Mouse (Mus musculus) urinary bladder, adult 18-20 months (tissue): ENCODE data around the gene Rgs5.

Experiments
- DNase-seq, 2 experiments: peaks; one replicate each; pipeline ENCODE4 v3.0.0; 2022; ENCODE audit warnings: low spot score in 2 of 2, mixed read lengths in 2 of 2

Gene Rgs5

DNA sequence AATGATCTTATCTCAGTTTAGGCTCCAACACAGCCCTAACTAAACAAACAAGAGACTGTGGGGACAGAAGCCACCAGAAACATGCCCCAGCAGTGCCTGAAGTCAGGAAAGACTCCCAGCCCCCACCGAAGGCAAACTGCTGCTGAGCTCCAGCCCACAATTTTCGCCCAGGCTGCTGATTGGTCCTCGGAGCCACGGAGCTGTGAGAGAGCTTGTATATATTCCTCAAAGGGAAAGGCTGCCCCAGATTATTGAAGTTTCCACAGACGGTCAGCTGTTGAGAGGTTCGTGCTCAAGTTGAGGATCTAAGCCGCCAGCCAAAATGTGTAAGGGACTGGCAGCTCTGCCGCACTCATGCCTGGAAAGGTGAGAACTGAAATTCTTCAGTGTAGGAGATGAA, at the start of gene Rgs5:
TSS of gene Rgs5 (plus strand) at position 246 of the 400 bp plus-strand sequence.
- peak; percentile 39 to 46 for DNase-seq

DNA sequence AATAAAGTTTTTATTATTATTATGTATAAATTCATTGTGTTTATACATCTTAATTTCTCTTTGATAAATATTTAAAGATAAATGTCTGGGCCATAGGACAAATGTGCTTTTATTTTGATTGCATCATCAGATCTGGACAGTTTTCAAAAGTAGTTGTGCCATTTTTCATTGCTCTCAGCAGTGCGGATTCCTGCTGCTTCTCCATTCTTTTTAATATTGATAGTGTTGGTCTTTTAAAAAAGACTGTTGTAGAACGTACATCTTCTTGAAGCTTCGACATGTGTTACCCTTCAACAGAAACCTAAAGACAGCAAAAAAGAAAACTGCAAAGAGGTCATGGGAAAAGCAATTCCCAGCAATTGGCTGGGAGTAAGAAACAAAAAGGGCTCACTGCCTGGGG, 49.1 kb upstream of the Rgs5 start:
- no peak for DNase-seq

DNA sequence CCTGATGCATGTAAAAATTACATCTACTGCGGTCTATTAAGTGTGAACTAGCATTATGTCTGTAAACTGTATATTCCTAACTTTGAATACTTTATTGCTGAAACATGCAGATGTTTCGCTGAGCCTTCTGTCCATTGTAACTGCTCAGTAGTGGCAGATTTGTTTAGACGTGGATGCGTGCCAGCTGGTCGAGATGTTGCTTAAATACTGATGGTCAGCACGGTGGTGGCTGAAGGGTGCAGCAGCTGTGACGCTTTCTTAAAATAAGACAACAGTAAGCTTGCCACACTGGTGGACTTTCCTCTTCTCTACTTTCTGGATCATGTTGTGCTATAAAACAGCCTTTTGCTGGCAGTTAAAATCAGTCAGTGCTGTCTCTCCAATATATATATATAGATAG, 25.6 kb upstream of the Rgs5 start:
- no peak for DNase-seq

DNA sequence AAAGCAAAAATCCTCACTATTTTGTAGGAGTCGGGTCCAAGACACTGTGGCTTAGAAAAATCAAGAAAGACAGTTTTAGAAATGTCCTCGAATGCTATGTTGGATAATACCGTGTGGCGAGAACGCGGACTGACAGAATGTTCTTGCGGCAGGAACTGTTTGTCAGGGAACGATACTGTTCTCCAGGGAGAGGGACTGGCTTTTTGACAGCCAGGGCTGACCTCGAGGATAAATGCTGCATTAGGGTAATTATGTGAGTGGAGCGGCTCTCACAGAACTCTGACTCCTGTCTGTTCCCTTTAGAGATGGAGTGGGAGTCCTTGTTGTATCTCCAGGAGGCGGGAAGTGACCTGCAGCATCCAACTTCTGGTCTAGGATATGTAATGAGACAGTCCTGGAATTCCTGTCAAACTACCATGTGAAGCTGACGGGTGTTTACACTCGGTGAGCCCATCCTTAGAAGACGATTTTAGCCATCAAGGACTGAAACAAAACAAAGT, 18.0 kb upstream of the Rgs5 start:
- DNase-seq = no peak

DNA sequence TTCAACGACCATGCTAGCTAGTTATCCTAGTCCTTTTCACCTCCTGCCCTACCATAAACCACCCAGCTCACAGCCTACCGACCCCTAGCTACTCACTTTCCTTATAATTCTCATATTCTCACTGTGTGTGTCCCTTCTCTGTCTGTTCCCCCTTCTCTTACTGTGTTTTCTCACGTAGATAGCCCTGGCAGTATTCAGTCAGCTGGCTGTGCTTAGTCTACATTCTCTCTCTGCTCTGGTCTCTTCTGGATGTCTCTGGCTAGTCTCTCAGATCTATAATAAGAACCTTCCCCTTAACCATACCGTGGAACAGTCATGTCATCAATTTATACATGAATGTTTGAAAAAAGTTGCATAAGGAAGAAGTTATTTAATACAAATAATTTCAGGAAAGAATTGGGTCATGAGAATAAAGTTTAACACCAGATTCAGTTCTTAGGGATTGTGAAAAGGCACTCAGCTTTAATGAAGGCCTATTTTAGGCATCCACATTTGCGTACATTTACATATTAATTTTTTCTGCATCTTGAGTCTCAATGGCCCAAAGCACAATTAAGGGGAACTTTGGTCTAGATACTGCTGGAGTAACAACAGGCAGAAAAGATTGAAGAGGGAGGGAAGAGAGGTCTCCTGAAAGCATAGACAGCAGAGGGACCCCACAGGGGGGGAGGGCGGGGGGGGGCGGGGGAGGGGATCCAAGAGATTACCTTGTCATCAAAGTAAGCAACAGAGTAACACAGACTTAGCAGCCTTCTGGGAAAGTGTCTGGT, 10.2 kb upstream of the Rgs5 start:
- no peak for DNase-seq

DNA sequence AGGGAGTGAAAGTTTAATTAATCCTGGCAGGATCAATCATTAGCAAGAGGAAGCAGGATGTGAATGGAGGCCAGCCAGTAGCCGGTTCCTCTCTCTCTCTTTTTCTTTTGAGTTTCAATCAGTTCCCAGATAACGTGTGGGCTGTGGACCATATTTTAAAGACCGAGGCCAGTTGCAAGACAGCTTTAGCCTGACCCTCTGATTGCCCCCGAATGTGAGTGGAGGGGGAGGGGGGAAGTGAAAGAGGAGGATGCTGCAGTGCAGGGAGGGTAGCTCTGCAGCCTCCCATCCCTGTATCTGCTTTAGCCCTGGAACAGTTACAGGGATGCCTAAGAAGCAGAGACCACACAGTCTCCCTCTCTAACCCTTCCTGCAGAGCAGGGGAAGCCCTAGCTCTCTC, 4.2 kb downstream of the Rgs5 start:
- DNase-seq = no peak

DNA sequence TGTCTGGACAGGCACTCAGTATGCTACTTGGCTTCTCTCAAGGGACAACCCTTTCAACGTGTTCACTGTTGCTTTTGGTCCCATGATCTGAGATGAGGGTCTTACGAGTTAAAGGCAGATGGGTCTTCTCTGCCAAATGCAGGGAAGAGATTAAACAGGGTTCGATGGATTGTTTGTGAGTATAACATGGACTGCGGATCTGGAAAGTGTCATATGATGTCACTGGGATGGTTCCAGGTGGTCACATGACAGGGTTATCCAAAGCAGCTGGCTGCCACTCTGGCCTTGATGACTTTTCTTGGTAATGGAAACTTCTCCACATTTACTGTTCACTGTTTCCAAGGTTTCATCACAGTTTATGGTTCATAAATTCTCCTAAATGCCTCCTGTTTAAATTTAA, 12.0 kb downstream of the Rgs5 start:
- no peak for DNase-seq

DNA sequence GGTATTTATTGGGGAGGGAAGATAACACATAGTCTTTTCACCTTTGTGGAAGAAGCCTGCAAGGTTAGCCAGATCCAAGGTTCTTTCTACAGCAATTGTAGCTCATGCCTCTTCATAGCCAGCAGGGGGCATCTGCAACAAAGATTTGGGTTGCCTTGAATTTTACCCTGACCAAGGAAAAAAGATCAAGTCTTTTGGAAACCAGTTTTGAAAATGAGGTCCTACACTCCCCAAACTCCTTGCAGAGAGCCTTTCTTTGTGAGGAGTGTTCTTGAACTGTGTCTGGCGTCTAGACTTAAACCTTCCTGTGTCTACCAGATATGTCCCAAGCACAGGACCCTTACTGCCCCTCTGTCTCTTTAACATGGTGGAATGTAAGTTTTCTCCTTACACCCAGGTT, 15.4 kb downstream of the Rgs5 start:
- DNase-seq = no peak

DNA sequence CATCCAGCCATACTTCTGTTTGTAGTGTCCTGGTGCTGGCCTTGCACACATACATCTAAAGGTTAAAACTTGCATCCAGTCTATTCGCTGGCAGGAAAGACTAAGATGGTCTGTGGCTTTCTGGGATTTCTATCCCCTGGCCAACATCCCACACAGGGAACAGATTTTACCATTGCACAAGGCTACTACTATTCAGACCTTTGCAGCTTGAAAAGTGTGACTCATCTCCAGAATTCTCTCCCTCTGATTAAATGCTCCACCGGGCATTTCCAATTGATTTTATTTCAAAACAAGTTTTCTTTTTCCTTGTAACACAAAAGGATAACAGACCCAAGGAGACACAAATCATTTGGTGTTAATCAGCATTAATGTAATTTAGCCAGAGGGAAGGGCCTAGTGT, 16.5 kb downstream of the Rgs5 start:
- no peak for DNase-seq

DNA sequence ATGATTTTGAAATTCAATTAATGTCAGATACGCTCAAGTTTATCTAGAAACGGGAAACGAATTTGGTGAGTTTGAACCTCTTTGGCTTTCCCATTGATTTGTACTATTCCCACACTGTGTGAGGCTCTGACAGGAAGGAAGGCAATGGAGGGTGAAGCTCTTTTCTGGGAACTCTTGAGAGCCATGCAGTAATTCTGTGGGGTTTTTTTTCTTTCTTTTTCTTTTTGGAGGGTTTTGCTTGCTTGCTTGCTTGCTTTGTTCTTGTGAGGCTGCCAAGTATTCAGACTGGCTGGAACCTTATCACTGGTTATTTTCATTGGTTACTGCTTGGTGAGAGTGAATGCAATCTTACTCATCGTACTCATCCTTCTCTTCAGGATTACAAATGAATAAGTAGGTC, 17.0 kb downstream of the Rgs5 start:
- DNase-seq = no peak

DNA sequence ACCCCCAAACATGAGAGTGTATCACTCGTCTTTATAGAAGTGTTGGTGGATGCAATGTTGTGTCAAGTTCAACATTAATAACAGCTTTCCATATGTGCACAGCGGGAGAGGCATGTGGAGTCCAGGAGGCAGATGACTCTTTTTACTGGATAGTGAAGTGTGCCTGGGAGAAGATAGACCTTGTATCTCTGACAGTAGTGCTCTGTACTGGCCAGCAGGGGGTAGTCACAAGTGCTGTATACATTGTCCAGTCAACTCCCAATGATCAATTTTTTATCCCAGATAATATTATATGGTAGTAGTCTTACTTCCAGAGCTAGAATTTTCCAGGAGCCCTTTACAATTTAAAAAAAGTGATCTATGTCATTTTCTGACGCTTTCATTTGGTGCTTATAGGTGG, 18.8 kb downstream of the Rgs5 start:
- DNase-seq = no peak

DNA sequence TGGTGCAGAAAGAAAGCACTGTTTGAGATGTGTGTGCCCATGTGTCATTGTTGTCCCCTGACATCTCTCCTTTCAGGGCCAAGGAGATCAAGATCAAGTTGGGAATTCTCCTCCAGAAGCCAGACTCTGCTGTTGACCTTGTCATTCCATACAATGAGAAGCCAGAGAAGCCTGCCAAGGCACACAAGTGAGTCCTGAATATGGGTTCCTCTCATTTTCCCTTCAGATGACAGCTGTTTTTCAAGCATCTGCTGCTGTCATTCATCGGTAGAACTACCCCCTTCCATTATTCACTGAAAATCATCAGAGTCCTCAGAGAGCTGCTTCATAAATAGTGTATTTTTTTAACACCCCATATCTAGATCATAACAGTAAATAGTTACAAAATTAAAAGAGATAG, 21.4 kb downstream of the Rgs5 start:
- DNase-seq = no peak

DNA sequence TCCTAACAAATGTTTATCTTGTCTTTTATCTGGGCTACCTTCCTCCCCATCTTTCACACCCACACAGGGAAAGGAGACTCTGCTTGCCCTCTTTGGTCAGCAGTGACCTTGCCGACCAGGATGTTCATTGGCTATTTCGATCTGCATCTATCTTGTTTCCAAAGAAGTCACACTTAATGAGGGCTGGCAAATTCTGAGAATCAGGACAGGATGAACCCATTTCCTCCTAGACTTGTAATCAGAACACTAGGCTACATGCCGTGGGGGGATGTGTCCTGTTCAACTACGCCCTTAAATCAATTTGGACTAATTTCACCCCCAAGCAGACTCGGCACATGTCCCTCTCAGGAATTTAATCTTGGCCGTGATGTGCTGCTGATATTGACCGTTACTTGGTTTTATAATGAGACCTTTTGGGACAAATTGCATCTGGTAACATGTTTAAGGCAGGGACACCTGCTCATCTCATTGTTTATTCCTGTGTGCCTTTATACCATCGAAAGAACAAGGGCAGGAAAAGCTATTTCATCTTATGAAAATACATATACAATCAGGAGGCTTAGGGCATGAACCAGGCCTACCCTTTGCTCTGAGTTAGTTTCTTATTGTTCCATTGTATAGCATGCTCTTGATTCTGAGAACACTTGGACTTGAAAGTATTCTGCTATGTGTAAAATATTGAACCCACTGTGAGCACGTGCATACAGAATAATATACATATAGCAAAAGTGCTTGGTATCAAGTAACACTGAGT, 25.3 kb downstream of the Rgs5 start:
- no peak for DNase-seq

DNA sequence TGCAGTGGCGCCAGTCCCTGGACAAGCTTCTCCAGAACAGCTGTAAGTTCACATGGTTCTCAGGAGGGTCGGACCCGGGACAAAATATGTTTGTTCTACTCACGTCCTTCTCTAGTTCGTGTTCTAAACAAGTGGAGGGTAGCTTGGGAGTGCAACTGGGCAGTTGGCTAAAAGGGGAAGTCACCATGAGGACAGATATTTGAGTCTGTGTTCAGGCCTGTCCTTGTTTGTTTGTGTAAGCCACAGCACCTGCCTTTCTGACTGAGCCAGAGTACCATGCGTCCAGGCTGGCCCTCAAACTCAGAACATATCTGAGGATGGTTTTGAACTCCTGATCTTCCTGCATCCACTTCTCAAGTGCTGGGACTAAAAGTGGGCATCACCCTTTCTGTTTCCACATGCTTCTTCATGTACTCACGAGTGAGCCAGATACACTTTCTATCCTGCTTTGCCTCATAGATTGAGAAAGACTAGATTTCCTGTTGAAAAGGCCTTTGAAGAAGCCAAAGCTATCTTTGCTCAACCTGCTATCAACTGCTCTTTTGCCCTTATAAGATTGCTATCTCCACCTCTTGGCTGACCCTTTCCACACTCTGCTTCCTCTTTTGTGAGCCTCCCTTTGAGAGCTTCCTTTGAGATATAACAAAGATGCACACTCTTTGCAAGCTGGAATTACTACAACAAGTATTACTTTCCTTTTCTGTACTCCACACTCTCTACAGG, 27.6 kb downstream of the Rgs5 start:
- no peak for DNase-seq

DNA sequence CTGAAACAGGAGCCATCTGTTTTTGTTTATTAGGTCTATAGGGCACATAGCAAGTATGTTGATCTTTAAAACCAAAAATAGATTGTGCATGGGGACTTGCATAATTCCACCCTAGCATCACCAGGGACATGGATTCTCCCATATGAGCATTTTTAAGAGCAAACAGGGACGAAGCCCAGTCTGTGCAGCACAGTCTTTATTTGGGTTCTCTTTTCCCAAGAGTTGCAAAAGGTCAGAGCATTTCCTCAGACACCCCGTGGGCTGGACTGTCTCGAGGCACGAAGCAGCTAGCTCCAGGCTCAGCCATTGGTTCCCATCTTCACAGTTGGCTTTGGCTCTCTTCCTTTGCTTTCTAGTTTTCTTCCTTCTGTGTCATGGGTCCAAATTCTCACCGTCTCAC, 30.0 kb downstream of the Rgs5 start:
- no peak for DNase-seq

DNA sequence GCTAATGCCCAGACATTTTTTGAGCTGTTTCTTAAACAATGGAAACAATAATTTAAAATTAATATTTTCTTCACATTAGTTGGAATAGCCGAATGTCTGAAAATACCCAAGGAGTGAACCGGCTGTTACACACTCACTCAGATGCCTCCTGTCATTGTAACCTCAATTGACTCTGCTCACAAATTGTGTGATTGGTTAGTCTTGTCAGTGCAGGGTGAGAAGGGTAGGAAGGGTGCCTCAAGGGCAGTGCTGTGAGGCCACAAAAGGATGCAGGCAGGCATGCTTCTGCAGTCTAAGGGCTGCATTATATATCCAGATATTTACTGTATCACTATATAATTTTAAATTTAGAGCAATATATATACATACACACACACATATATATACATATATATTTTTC, 37.7 kb downstream of the Rgs5 start:
- no peak for DNase-seq

DNA sequence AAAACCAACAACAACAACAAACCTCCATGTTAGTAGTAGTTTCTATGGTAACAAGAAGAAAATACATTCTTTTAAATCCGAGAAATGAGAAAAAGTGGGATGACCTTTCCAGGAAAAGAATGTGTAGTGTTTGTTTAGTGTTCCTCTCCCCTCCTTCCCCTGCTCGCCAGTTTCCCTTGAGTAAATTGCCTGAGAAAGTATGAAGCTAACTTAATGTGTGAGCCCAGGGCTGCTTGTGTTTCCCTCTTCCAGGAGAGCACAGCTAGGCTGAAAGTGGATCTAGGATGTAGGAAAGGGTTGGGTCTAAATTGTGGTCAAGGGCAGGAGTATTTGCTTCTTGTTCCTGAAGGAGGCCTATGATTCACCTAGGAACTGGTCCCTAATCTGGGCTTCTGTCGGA, 38.2 kb downstream of the Rgs5 start:
- DNase-seq = no peak

DNA sequence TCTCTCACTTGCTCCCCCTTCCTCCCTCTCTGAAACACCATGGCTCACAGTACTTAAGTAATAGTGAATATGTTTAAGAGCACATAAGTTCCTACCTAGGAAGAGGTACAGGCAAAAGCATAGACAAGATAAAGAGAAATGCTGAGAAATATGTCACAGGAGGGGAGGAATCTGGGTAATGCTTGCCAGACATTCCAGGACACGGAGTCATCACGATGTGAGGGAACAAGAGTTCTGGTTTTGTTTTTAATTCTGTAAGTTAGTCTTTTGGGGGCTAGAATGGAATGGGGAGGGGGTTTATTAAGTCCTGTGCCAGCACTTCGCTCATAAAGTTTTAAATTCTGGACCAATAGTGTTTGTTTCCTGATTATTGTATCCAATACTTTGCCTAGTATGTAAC, 40.1 kb downstream of the Rgs5 start:
- DNase-seq = no peak

DNA sequence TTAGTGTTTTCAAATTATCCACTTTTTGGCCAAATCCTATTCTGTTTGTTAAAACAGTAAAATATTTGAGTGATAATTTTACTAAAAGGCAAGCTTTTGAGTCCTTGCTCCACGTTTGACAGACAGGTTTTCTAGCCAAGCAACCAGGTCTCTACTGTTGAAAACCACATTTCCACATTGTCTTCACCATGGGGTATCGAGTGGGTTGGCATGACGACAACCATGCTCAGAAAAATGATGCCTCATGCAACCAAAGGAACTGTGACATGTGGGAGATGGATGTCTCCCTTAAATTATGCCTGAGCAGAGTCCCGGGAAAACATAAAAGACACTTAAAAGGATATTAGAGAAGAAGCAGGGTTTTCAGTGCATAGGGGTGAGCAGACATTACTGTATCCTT, 41.9 kb downstream of the Rgs5 start:
- DNase-seq = no peak

DNA sequence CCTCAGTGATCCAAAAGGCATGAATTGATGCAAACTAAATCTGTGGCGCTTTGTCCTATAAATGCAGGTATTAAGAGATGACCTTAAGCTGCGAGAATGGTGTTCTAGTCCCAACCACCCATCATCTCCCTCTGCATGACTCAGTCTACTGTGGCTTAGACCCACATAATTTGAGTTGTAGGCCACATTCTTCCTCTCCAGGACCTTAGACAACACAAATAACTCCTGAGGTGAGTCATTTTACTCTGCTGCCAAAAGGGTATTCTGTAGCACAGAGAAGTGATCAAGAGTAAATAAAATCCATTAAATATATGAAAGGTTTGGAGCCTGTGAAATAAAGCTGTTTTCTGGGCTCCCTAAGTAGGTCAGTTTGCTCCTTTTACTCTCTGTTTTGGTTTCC, 43.9 kb downstream of the Rgs5 start:
- DNase-seq = no peak

DNA sequence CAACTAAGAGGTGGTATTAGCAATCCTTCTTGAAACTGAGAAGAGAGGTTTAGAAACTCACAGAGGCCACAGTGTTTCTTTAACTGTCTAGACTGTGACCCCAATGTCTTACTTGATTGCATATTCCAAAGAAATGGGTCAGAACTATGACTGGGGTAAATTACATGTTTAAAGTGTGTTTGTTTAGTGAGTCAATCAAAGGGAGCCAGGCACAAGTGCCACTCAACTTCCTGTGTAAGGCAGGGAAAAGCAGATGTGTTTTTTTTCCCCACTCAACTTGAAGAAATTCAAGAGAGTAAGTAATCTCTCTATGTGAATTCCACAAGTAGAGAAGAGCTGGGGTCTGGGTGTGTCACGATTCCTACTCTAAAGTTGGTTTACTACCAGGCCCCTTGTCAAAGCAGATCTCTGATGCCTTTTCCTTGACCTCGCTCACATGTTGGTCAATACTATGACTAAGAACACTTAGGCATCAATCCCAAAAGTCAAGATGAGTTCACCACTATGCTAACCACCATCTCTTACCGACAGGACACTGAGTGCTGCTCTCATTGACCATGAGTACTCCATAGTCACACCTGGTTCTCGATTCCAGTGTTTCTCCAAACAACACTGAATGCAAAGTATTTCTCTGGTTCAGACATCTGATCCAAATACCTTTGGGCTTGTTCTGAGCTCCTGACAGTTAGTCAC, 49.2 kb downstream of the Rgs5 start:
- DNase-seq = no peak

DNA sequence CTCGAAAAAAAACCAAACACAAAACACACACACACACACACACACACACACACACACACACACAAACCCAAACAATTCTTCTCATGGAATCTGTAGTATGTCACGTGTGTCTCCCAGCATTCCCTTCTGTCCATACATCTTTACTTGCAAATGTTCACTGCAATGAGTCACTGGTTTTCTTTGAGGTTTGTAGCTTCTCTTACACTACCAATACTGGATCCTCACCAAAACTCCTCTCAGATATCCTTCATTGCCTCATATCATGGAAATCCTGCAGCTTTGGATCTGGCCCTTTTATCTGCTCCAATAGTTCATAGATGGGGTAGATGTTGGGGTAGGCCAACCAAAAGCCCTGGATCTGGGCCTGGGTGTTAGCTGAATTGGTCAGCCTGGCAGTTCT, 66.5 kb downstream of the Rgs5 start:
- no peak for DNase-seq
